Mouse (Mus musculus): ENCODE measurements around the gene Gpsm2. TPM values are rescaled to one million over a fixed set of nuclear protein-coding genes. Genes with fewer than 3 reads are reported as not detected.
A peak's percentile ranks its signal among the peaks of the same experiment; 100 is the strongest.

Gene Gpsm2
- total RNA-seq (2021), result under 1 TPM; 0.57 to 0.94 TPM
- polyA plus RNA-seq (2012; rRNA removed), result 0.82 and 0.91 TPM in 2 replicates
- long read RNA-seq, result 0 reads

DNA sequence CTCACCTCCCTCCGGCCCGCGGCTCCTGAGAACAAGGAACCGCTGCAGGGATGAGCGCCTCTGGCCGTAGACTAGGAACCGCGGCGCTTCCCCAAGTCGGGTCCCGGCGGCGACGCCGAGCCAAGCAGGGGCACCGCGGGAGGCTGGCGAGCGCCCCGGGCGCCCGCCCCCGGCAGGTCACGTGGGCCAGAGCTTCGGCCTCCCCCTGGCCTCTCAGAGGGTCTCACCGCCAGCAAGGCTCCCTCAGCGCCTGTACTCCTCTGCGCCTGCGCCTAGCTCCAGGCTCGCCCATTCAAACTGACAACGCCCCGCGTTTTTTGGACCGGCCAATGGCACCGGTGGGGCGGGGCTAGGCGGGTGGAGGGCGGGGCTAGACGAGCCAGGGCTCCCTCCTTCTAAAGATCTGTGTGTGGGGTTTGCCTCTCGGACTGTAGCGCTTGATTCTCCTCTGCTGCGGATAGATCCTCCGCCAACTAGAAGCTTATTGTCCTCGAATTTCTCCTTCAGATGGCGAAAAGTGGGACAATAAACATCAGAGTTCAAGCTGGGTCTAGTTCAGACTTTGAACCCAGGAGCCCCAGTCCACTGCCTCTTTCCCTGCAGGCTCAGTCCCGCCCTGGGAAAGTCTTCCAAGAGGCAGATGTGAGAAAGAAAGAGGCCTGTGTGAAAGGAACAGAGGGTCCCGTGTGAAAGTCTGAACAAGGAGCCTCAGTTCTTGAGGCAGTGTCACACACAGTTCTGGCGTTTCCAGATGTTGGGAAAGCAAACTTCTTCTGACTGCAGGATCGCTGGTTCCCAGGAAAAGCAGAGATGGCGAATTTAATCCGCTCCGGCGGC is at the start of gene Gpsm2:
TSS of gene Gpsm2 (minus strand) at position 274 of the 837 bp plus-strand sequence.
- Histone ChIP-seq H3K9ac (ENCODE audit: low read depth, low read length) (peak within 1 kb of the TSS; percentile 58), H3K36me3 (ENCODE audit: control insufficient read depth, insufficient read depth, low read length) (no peaks in the 10 kb centered on the region), H3K27me3 (ENCODE audit: control insufficient read depth, insufficient read depth, low read length) (no peaks in the 10 kb centered on the region), H3K27ac (peak within 1 kb of the TSS; percentile 42), H3K79me2 (replicated peaks; ENCODE audit: control insufficient read depth, insufficient read depth, low read length) (no peaks in the 10 kb centered on the region), H3K4me1 (ENCODE audit: control insufficient read depth, insufficient read depth, low read length) (no peaks in the 10 kb centered on the region; the same call in 1 of the 2 replicates), H3K4me3 (peak within 1 kb of the TSS; percentile 57)
- intact Hi-C loops (cut with DNase I), result loop anchor here (5.0 kb wide), 1 partner anchor 50 kb away; no protein-coding TSS in a partner anchor
- TF ChIP-seq EP300 (IDR thresholded peaks at IDR 0.05; ENCODE audit: insufficient read depth, low read depth, low read length) (no peak), POLR2A (IDR thresholded peaks at IDR 0.05; ENCODE audit: insufficient read depth, low read depth, low read length) (peak; percentile 64; the same call in 1 of the 2 replicates)
- DNase-seq, result peak; percentile 95
- 4% methylated on average over 52 of the region's 53 CpGs for WGBS

DNA sequence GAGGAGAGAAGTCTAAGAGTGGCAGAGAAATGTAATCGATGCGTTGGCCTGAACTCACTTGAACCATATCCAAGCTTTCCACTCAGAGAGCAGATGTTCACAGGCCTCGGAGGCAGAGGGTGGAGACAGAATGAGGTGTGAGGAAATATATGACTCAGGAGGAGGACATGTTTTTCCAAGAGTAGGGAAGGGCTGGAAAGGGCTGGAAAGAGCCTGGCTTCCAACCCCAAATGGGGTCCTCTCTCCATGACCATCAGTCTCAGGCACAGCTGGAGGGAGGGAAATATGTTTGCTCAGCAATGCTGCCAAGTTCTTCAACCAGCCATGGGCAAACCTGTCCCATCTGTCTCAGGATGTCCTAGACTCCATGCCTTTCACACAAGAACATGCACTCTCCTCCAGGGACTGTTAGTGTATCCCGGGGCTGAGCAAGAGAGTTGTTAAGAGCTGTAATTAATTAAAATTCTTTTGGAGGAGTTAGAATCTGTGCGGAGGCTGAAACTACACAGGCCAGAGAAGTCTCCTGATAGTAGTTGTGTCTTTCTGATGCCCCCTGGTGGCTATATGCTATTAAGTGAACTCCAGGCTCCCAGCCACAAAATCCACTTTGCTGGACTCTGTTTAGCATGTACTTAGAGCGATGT is 48.7 kb upstream of the Gpsm2 start:
- peaks cover 4% of the 10 kb centered on the region for H3K4me1 ChIP-seq (ENCODE audit: control insufficient read depth, insufficient read depth, low read length)
- WGBS, result 15% methylated on average over 6 of the region's 6 CpGs
- intact Hi-C loops (cut with DNase I), result loop anchor here (1.0 to 5.0 kb wide), 4 partner anchors 49 to 369 kb away; partner anchors contain the start of gene Gpsm2

DNA sequence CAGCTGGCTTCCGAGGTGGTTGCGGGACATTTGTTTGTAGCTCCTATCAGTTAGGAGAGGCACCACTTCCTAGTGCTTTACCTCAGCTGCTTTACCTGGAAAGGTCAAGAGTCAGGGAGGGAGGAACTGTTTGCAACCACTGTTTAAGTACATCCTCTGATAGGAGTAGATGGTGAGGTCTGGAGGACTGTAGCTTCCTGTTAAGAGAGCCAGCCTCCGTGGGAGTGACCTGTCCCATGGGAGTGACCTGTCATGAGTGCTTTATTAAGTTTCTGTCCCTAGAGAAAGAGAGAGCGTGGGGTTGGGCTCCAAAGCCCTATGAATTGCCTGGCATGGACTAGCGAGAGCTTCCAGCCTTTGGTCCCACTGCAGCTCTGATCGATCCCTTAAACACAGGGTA is 47.4 kb upstream of the Gpsm2 start:
- H3K9ac ChIP-seq (ENCODE audit: low read depth, low read length), result no peak overlapping the region
- H3K27me3 ChIP-seq (ENCODE audit: control insufficient read depth, insufficient read depth, low read length), result no peaks in the 10 kb centered on the region
- H3K4me1 ChIP-seq (ENCODE audit: control insufficient read depth, insufficient read depth, low read length), result peaks cover 4% of the 10 kb centered on the region
- H3K36me3 ChIP-seq (ENCODE audit: control insufficient read depth, insufficient read depth, low read length), result no peaks in the 10 kb centered on the region
- no peak overlapping the region for H3K27ac ChIP-seq
- no peak for TF ChIP-seq POLR2A (IDR thresholded peaks at IDR 0.05; ENCODE audit: insufficient read depth, low read depth, low read length)
- TF ChIP-seq CTCF (IDR thresholded peaks at IDR 0.05), result no peak
- no peak for TF ChIP-seq EP300 (IDR thresholded peaks at IDR 0.05; ENCODE audit: insufficient read depth, low read depth, low read length)
- WGBS, result 65% methylated on average over 6 of the region's 6 CpGs
- intact Hi-C loops (cut with DNase I), result no loop called here
- DNase-seq, result peak in 1 of 2 experiments; percentile 15
- H3K4me3 ChIP-seq, result no peak overlapping the region
- no peaks in the 10 kb centered on the region for H3K79me2 ChIP-seq (replicated peaks; ENCODE audit: control insufficient read depth, insufficient read depth, low read length)

More for the DNA sequence above, 48.7 kb upstream of the Gpsm2 start:
- Histone ChIP-seq H3K79me2 (replicated peaks; ENCODE audit: control insufficient read depth, insufficient read depth, low read length) (no peaks in the 10 kb centered on the region), H3K27ac (peak overlapping the region; percentile 52), H3K4me3 (no peak overlapping the region), H3K36me3 (ENCODE audit: control insufficient read depth, insufficient read depth, low read length) (no peaks in the 10 kb centered on the region), H3K9ac (ENCODE audit: low read depth, low read length) (no peak overlapping the region), H3K27me3 (ENCODE audit: control insufficient read depth, insufficient read depth, low read length) (no peaks in the 10 kb centered on the region)
- TF ChIP-seq POLR2A (IDR thresholded peaks at IDR 0.05; ENCODE audit: insufficient read depth, low read depth, low read length) (no peak), CTCF (IDR thresholded peaks at IDR 0.05) (peak; percentile 85), EP300 (IDR thresholded peaks at IDR 0.05; ENCODE audit: insufficient read depth, low read depth, low read length) (no peak)
- DNase-seq, result peak; percentile 48 to 56

- H3K36me3 ChIP-seq (ENCODE audit: control insufficient read depth, insufficient read depth, low read length), result no peaks in the 10 kb centered on the region
- DNase-seq, result peak in 1 of 2 experiments; percentile 18
- H3K27me3 ChIP-seq (ENCODE audit: control insufficient read depth, insufficient read depth, low read length), result no peaks in the 10 kb centered on the region
- H3K4me1 ChIP-seq (ENCODE audit: control insufficient read depth, insufficient read depth, low read length), result peaks cover 7% of the 10 kb centered on the region
- TF ChIP-seq CTCF (IDR thresholded peaks at IDR 0.05) (no peak), POLR2A (IDR thresholded peaks at IDR 0.05; ENCODE audit: insufficient read depth, low read depth, low read length) (no peak), EP300 (IDR thresholded peaks at IDR 0.05; ENCODE audit: insufficient read depth, low read depth, low read length) (no peak)
- no peak overlapping the region for H3K4me3 ChIP-seq
- no peak overlapping the region for H3K9ac ChIP-seq (ENCODE audit: low read depth, low read length)
- no peaks in the 10 kb centered on the region for H3K79me2 ChIP-seq (replicated peaks; ENCODE audit: control insufficient read depth, insufficient read depth, low read length)
- intact Hi-C loops (cut with DNase I), result no loop called here
- H3K27ac ChIP-seq, result no peak overlapping the region
- 42% methylated on average over 10 of the region's 10 CpGs for WGBS
These were observed 45.3 kb upstream of the Gpsm2 start for GRCm38 (mm10) chr3:108767416-108767815.

- intact Hi-C loops (cut with DNase I), result no loop called here
- TF ChIP-seq EP300 (IDR thresholded peaks at IDR 0.05; ENCODE audit: insufficient read depth, low read depth, low read length), result no peak
- TF ChIP-seq POLR2A (IDR thresholded peaks at IDR 0.05; ENCODE audit: insufficient read depth, low read depth, low read length), result no peak
- TF ChIP-seq CTCF (IDR thresholded peaks at IDR 0.05), result no peak
- DNase-seq, result no peak
- no peak overlapping the region for H3K4me3 ChIP-seq
- H3K27me3 ChIP-seq (ENCODE audit: control insufficient read depth, insufficient read depth, low read length), result no peaks in the 10 kb centered on the region
- H3K27ac ChIP-seq, result no peak overlapping the region
- H3K36me3 ChIP-seq (ENCODE audit: control insufficient read depth, insufficient read depth, low read length), result no peaks in the 10 kb centered on the region
- no peak overlapping the region for H3K9ac ChIP-seq (ENCODE audit: low read depth, low read length)
- 56% methylated on average over 7 of the region's 7 CpGs for WGBS
- no peaks in the 10 kb centered on the region for H3K79me2 ChIP-seq (replicated peaks; ENCODE audit: control insufficient read depth, insufficient read depth, low read length)
- H3K4me1 ChIP-seq (ENCODE audit: control insufficient read depth, insufficient read depth, low read length), result peaks cover 9% of the 10 kb centered on the region
These were observed 44.8 kb upstream of the Gpsm2 start for GRCm38 (mm10) chr3:108766943-108767342.
